Mouse (Mus musculus): ENCODE results near the gene Xpo1.
"Not testable (repeated sequence)": the region's sequence is repeated elsewhere in the genome, so short reads cannot be mapped to it uniquely, and the experiment has no call there.

The Xpo1 gene

GRCm38 (mm10) chr11:23255427-23256193 lies at the start of gene Xpo1:
Xpo1 (plus strand) TSS chr11:23256041.
- peak; percentile 100 for DNase-seq

- no peak for DNase-seq
Observed at GRCm38 (mm10) chr11:23209717-23210116, 46.1 kb upstream of the Xpo1 start.

GRCm38 (mm10) chr11:23210590-23211510 lies 45.0 kb upstream of the Xpo1 start:
- no peak for DNase-seq

- DNase-seq, result no peak
Observed at GRCm38 (mm10) chr11:23217430-23217829, 38.4 kb upstream of the Xpo1 start.

GRCm38 (mm10) chr11:23236015-23236414 lies 19.8 kb upstream of the Xpo1 start:
- DNase-seq, result no peak

- no peak for DNase-seq
Observed at GRCm38 (mm10) chr11:23253931-23254330, 1.9 kb upstream of the Xpo1 start.

- DNase-seq, result peak; percentile 27
Observed at GRCm38 (mm10) chr11:23254548-23254947, 1.3 kb upstream of the Xpo1 start.

- DNase-seq, result no peak
Observed at GRCm38 (mm10) chr11:23255053-23255426, 801 bp upstream of the Xpo1 start.

- no peak for DNase-seq
Observed at GRCm38 (mm10) chr11:23256194-23256802, 457 bp downstream of the Xpo1 start.

- DNase-seq, result peak; percentile 51
Observed at GRCm38 (mm10) chr11:23256803-23257704, 1.2 kb downstream of the Xpo1 start.

- DNase-seq, result no peak
Observed at GRCm38 (mm10) chr11:23259073-23259472, 3.2 kb downstream of the Xpo1 start.

GRCm38 (mm10) chr11:23259481-23259880 lies 3.6 kb downstream of the Xpo1 start:
- no peak for DNase-seq

- no peak for DNase-seq
Observed at GRCm38 (mm10) chr11:23260186-23260585, 4.3 kb downstream of the Xpo1 start.

GRCm38 (mm10) chr11:23261490-23261889 lies 5.6 kb downstream of the Xpo1 start:
- DNase-seq, result no peak

- no peak for DNase-seq
Observed at GRCm38 (mm10) chr11:23264949-23265348, 9.1 kb downstream of the Xpo1 start.

GRCm38 (mm10) chr11:23271770-23272724 lies 16.2 kb downstream of the Xpo1 start:
- peak; percentile 42 for DNase-seq

- DNase-seq, result no peak
Observed at GRCm38 (mm10) chr11:23275780-23276179, 19.9 kb downstream of the Xpo1 start.

- no peak for DNase-seq
Observed at GRCm38 (mm10) chr11:23284469-23284868, 28.6 kb downstream of the Xpo1 start.

- not testable (repeated sequence) for DNase-seq
Observed at GRCm38 (mm10) chr11:23288866-23289265, 33.0 kb downstream of the Xpo1 start.

- no peak for DNase-seq
Observed at GRCm38 (mm10) chr11:23297379-23297778, 41.5 kb downstream of the Xpo1 start.

- no peak for DNase-seq
Observed at GRCm38 (mm10) chr11:23298301-23298700, 42.5 kb downstream of the Xpo1 start.

Measured in cerebellum, adult 8-10 months (tissue).